Mouse (Mus musculus): Measurements from ENCODE around the gene Gm5134.

The Gm5134 gene

DNA sequence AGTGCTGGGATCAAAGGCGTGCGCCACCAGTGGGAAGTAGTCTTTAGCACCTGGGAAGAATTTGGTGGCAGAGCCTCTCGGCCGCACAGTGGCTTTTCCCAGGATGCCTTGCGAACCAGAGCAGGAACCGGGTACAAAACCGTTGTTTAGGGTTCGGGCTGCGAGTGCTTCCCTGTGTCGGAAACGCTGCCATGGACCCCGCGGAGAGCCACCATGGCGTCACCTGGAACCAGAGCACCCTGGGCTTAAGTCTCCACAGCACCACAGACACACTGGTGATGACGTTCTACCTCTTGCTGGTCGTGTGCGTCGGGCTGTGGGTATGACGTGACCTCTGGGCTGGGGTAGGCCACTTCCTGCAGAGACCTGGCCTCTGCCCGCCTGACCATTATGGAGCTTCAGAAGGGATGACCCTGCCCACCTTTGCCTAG, at the start of gene Gm5134:
Gene Gm5134, plus strand, starts transcription at position 134 of the 431 bp plus-strand sequence.
- DNase-seq, result no peak

- DNase-seq, result no peak
Measured at GRCm38 (mm10) chr10:75906882-75907281, 47.4 kb upstream of the Gm5134 start.

GRCm38 (mm10) chr10:75910698-75911097, 43.6 kb upstream of the Gm5134 start:
- no peak for DNase-seq

- DNase-seq, result no peak
Measured at GRCm38 (mm10) chr10:75913013-75913589, 41.2 kb upstream of the Gm5134 start.

DNA sequence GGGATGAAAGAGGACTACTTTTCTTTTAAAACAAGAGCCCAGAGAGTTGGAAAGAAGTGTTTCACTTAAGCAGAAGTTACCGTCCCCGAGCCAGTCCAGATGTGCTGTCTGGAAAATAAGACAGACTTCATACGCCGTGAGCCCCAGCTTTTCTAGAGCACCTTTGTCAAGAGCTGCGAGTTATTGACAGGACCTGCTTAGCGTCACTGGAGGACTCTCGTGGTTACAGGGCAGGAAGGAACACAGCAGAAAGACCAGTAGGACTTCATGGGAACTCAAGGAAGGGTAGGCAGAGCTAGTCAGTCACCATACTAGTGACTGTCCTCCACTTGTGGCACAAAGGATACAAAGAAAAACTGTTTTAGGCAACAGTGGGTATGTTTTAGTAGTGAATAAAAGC, 38.8 kb upstream of the Gm5134 start:
- DNase-seq, result no peak

- no peak for DNase-seq
Measured at GRCm38 (mm10) chr10:75916840-75917239, 37.5 kb upstream of the Gm5134 start.

DNA sequence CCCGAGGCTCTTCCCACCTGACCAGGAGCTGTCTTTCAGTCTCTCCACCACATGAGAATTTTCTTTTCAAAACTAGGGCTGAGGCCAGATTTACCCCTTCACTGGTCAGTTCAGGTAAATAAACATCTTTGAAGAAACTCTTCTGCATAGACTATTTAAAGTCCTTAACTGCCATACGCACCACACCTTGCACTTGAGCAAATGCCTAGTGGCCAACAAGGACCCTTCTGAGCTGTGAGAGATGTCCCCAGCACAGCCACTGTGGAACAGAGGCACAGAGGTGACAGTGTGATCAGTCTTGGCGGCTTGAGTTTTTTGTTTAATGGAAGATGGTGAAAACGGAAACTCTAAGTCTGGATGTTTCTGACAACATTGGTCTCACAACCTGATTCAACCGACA, 35.3 kb upstream of the Gm5134 start:
- no peak for DNase-seq

- peak; percentile 96 for DNase-seq
Measured at GRCm38 (mm10) chr10:75921026-75921725, 33.1 kb upstream of the Gm5134 start, which contains the start of gene Smarcb1. Gene Smarcb1 (minus strand): TSS chr10:75921617.

DNA sequence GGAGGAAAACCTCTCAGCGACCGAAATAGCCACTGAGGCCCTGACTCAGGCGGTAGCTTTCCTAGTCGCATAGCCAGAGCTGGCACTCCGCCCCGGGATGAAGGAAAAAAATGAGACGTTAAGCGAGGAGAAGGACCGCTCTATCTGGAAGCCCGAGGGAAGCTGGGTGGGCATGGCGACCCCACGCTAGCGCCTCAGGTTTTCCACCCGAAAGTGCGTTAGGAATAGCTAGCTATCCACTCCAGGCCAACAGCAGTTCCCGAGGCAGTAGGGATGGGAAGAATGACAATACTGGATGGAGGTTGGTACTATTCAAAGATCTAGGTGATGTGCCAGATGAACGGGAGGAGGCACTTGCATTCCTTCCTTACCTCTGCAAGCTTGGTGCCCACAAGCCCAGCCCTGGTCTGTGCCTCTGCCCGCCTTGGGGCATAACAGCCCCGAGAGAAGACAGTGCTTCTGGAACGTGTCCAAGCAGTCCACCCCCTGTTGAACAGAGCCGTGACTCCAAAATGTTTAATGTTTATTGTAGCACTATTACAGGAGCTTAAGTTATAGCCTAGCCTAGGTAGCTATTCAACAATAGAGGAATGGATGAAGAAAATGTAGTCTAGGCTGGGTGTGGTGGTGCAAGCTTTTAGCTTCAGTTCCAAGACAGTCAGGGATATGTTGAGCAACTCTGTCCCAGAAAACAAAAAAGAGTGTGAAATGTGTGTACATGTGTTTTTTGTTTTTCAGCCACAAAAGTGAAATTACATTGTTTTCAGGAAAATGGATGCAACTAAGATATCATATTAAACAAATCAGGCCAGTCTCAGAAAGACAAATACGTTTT, 32.4 kb upstream of the Gm5134 start:
- peak; percentile 47 for DNase-seq

- DNase-seq, result no peak
Measured at GRCm38 (mm10) chr10:75924324-75924723, 30.0 kb upstream of the Gm5134 start.

- no peak for DNase-seq
Measured at GRCm38 (mm10) chr10:75926396-75926795, 27.9 kb upstream of the Gm5134 start.

DNA sequence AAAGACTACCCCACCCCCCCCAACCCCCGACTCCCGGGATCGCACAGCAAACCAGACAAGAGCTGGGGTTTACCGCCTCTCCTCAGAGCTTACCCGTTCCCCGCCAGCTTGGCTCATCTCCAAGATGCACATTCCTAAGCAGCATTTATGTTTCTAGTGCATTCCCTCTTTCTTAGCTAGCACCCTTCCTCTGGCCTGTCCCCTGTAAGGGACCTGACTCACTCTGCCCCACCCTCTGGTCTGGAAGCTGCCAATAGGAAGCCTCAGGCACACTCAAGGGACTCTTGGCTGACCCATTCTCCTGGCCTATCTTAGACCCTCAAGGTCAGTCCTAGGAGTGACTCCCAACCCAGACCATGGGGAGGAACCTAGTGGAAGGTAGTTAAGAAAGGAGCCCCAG, 24.0 kb upstream of the Gm5134 start:
- DNase-seq, result no peak

DNA sequence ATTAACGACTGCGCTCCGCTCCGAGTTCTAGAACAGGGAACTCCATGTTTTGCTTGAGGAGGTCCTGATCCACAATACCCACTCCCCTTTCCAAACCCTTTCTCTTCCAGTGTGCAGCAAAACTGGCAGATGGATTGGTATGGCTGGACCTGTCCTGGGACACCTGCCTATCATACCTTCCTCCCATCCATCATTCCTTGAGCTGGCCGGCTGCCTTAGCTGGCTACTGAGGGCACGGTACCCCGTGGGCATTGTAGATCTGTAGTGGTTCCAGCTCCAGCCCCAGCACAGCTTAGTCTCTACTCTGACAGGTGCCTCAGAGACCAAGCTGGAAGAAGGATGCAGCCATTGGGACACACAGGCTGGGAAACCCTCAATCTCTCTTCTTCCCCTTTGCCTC, 23.0 kb upstream of the Gm5134 start:
- no peak for DNase-seq

DNA sequence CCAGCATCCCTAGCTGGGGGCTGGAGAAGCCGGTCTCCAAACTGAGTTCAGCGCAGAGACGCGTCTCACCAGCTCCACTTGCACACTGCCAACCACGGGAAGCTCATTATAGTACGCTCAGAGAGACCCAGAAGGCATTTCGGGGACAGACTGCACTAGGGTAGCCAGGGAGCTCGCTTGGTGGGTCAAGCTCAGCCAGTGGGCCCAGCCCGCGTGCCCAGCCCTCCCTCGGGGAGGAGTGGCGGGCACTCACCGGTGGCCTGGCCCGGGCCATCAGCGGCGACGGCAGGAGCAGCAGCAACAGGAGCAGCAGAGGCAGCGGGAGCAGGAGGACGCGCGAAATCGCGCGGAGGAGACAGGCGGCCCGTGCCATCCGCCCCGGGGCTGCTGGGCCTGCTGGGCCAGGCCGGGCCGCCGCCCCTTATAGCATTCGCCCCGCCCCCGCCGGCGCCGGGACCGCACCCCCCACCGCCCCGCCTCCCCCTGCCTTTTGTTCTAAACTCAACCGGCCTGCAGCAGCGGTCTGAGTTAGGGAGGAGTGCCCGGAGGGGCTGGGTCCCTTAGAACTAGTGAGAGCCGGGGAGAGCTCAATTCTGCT, 22.1 kb upstream of the Gm5134 start:
- no peak for DNase-seq

- no peak for DNase-seq
Measured at GRCm38 (mm10) chr10:75932891-75933290, 21.4 kb upstream of the Gm5134 start, which contains the start of gene Chchd10. Gene Chchd10 (plus strand): TSS chr10:75933130.

DNA sequence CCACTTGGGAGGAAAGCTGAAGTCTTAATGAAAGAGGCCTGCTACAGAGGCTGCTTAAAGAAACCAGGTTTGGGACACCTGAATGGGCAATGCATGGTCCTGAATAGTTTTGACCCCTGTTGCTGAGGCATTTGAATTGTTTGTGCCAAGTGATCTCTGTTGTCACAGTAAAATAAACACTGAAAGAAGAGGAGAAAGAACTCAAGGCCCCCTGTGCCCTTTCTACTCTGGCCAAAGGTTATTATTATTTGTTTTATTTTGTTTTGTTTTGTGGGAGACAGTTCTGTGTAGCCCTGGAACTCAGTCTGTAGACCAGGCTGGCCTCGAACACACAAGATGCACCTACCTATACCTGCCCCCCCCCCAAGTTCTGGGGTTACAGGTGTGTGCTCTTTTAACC, 19.3 kb upstream of the Gm5134 start:
- DNase-seq, result no peak

- DNase-seq, result peak; percentile 84
Measured at GRCm38 (mm10) chr10:75935680-75936541, 18.4 kb upstream of the Gm5134 start, which contains the start of gene Mmp11. Gene Mmp11 (minus strand): TSS chr10:75936496.

GRCm38 (mm10) chr10:75936909-75937667, 17.2 kb upstream of the Gm5134 start:
- DNase-seq, result peak; percentile 28

DNA sequence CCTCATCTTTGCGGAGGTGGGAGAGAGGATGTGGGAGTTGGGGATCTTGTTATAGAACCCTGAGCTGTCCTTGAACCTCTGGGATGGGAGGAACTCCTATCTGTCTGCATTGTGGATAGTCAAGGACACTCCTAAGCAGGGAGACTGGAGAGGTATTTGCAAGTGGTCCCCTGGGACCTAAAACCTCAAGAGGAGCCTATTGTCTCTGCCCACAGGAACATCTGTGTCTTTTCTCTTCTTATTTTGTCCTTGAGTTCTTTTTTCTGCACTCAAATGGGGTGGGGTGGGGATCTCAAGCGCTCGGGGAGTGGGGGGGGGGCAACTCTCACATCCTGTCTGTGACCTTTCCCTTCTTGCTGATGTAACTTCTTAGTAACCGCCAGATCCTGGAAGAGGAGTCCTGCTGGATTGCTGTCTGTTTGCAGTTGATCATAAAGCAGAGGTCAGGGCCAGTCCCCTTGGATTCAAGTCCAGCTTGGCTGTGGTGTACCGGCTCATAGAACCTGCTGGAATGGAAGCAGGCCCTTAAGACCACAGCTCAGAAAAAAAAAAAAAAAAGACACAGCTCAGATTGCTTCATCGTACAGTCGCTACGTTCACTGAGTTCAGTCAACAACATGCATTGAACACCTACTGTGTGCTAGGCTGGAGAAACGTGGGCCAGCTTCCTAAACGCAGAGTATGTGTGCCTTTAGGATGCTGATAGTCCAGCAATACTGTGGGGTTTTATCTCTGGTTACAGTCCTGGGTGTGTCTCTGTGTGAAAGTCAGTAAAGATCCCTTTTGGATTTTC, 16.3 kb upstream of the Gm5134 start:
- DNase-seq, result no peak

DNA sequence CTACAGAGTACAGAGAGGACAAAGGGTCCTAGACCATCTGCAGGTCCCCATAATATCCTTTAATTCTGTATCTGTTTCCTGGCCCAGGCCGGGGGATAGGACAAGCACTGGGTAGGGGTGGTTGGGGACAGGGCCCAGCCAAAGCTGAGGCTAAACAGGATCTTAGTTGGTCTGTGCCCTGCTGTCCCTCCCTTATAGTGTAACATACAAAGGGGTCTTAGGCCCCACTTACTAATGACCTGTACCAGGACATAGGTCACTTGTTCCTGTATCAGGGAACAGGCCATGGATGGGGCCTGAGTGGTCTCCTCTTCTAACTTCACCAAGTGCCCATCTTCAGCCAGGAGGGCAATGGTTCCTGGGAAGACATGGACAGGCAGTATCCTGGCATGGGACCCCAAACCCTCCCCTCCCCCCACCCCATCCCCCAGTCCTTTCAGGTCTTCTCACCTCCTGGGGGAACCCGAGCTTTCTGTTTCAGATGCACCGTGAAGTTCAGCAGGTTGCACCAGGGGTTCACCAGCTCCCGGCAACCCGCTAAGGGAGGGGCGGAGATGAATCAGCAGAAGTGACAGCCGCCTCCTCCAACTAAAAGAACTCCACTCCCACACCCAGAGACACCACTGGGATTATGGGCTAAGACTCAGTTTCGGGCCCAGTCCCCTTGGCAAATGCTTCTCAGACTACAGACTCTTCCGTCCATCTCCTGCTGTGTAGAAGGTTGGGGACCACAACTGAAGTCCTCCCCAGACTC, 14.7 kb upstream of the Gm5134 start:
- no peak for DNase-seq

All from cerebellum, adult 11 months (tissue).